Mouse (Mus musculus): Measurements from ENCODE around the gene Wdr90.

- TF ChIP-seq CTCF (IDR thresholded peaks at IDR 0.05; ENCODE audit: low read depth), result no peak
- TF ChIP-seq EP300 (IDR thresholded peaks at IDR 0.05; ENCODE audit: low read depth), result no peak
Measured at GRCm38 (mm10) chr17:25808028-25808427, 53.3 kb downstream of the Wdr90 start.

All from liver, embryonic 14.5 days (tissue).